ENCODE assay signal across 9 mouse cellular contexts in the genomic region with DNA sequence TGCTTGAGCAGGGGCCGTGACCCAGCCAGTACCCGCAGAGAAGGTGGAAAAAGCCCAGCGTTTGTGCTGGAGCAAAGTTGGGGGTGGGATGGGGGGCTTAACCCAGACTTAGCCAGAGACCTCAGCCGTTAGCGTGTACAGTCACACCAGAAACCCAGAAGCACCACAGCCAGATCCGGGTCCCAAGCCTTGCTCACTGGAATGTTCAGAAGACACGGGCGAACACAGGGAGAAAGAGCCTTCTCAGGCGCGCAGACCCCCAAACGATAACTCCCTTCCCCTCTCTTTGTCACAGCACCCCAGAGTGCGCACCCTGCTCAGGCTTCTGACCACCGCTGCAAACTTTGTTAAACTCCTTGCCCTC. TPM values are rescaled to one million over a fixed set of nuclear protein-coding genes. Genes with fewer than 3 reads are reported as not detected.
DNase-seq lines count a peak whose midpoint lies in the region; ATAC-seq and TF ChIP-seq lines count a peak whose summit lies in the region.
"Had no signal": no experiment of that assay in that cellular context is flagged by ENCODE, and none has a peak within 500 bp of the region (broad histone marks: within the 10 kb centered on the region; RNA-seq: fewer than 3 reads in every experiment).

No protein-coding gene starts in this region.

- H3K4me3 ChIP-seq in liver, adult 2 months (ENCODE audit: insufficient read depth, low read depth, low read length) = peak overlapping the region; percentile 30; the same call in 1 of the 2 replicates
- peak overlapping the region; percentile 3; the same call in 1 of the 2 replicates for H3K4me3 ChIP-seq in embryonic fibroblast, embryonic 13.5 days (ENCODE audit: insufficient read depth, low read length)
- H3K4me3 ChIP-seq in limb, embryonic 13.5 days = peak overlapping the region; percentile 31
- H3K4me3 ChIP-seq in small intestine, adult 2 months (ENCODE audit: low read depth, low read length) = 0 out of 2 replicates have a peak overlapping the region, but pooled peaks have one; percentile 25

- peaks cover 5% of the 10 kb centered on the region; the same call in 1 of the 2 replicates for H3K9me3 ChIP-seq in limb, embryonic 13.5 days

- peak overlapping the region; percentile 56 for H3K4me2 ChIP-seq in limb, embryonic 13.5 days (replicated peaks)

- peaks cover 28% of the 10 kb centered on the region; the same call in 1 of the 2 replicates for H3K27me3 ChIP-seq in liver, adult 2 months (ENCODE audit: control insufficient read depth, insufficient read depth, low read length)
- peaks cover 100% of the 10 kb centered on the region for H3K27me3 ChIP-seq in limb, embryonic 13.5 days
- peaks cover 57% of the 10 kb centered on the region for H3K27me3 ChIP-seq in small intestine, adult 2 months (ENCODE audit: control insufficient read depth, insufficient read depth, low read length)

- no peaks in the 10 kb centered on the region for H3K36me3 ChIP-seq in liver, adult 2 months (ENCODE audit: control insufficient read depth, insufficient read depth, low read length)
- no peaks in the 10 kb centered on the region for H3K36me3 ChIP-seq in limb, embryonic 13.5 days
- no peaks in the 10 kb centered on the region for H3K36me3 ChIP-seq in small intestine, adult 2 months (ENCODE audit: control insufficient read depth, insufficient read depth, low read length)

- ATAC-seq in limb, embryonic 13.5 days (ENCODE audit: low FRiP score, low read depth) = no peak
- no peak for ATAC-seq in megakaryocyte progenitor cell, adult 5-6 weeks (replicated peaks; ENCODE audit: poor library complexity)
- ATAC-seq: activated CD4-positive, CD25-positive, alpha-beta regulatory T cell, adult 4 months had no signal

- H3K27ac ChIP-seq in liver, adult 2 months (replicated peaks; ENCODE audit: insufficient read depth, low read depth, low read length) = no peak overlapping the region
- no peak overlapping the region for H3K27ac ChIP-seq in embryonic fibroblast, embryonic 13.5 days (ENCODE audit: insufficient read depth, low read length)
- H3K27ac ChIP-seq in limb, embryonic 13.5 days = no peak overlapping the region
- no peak overlapping the region for H3K27ac ChIP-seq in small intestine, adult 2 months (ENCODE audit: insufficient read depth, low read depth, low read length)

- H3K4me1 ChIP-seq in liver, adult 2 months (ENCODE audit: control insufficient read depth, insufficient read depth, low read length) = peaks cover 6% of the 10 kb centered on the region; the same call in 1 of the 2 replicates
- peaks cover 2% of the 10 kb centered on the region; the same call in 1 of the 2 replicates for H3K4me1 ChIP-seq in embryonic fibroblast, embryonic 13.5 days (ENCODE audit: control insufficient read depth, insufficient read depth, low read length)
- H3K4me1 ChIP-seq in limb, embryonic 13.5 days = peaks cover 21% of the 10 kb centered on the region
- peaks cover 5% of the 10 kb centered on the region for H3K4me1 ChIP-seq in small intestine, adult 2 months (ENCODE audit: control insufficient read depth, insufficient read depth, insufficient read length, low read length)

- no peak for TF ChIP-seq CTCF in liver, adult 2 months (IDR thresholded peaks at IDR 0.05; ENCODE audit: low read depth, low read length)
- no peak for TF ChIP-seq CTCF in embryonic fibroblast, embryonic 13.5 days (IDR thresholded peaks at IDR 0.05; ENCODE audit: borderline replicate concordance, insufficient read depth, low read length)
- no peak for TF ChIP-seq CTCF in small intestine, adult 2 months (IDR thresholded peaks at IDR 0.05; ENCODE audit: extremely low read depth, insufficient read length, insufficient replicate concordance, low read depth, low read length)

- TF ChIP-seq POLR2A in liver, adult 2 months (IDR thresholded peaks at IDR 0.05; ENCODE audit: extremely low read depth, insufficient read depth, low read length) = no peak
- TF ChIP-seq POLR2A in embryonic fibroblast, embryonic 13.5 days (IDR thresholded peaks at IDR 0.05; ENCODE audit: low read depth, low read length) = no peak
- no peak for TF ChIP-seq POLR2A in small intestine, adult 2 months (IDR thresholded peaks at IDR 0.05; ENCODE audit: low read depth, low read length)

- DNase-seq in liver, adult 2 months (ENCODE audit: extremely low read depth, low read depth, low spot score) = no peak
- DNase-seq in liver = no peak
- no peak for DNase-seq in cerebellum, postnatal 10 days
- DNase-seq in adrenal gland, postnatal 36 days = no peak

- 3% methylated on average over 13 of the region's 13 CpGs for WGBS in liver, adult 2 months
- WGBS in limb, embryonic 13.5 days = under 1% methylated on average over 13 of the region's 13 CpGs
- 4% methylated on average over 13 of the region's 13 CpGs for WGBS in small intestine, adult 2 months

- H3K79me2 ChIP-seq in liver, adult 2 months (ENCODE audit: control insufficient read depth, insufficient read depth, low read length) = no peaks in the 10 kb centered on the region

- no peak overlapping the region for H3K9ac ChIP-seq in liver, adult 2 months (ENCODE audit: low read depth, low read length)
- H3K9ac ChIP-seq in limb, embryonic 13.5 days = peak overlapping the region; percentile 25; the same call in 1 of the 2 replicates

RNA-seq across cellular contexts. Expression of gene Pax2, which starts 14.1 kb away (rescaled TPM):
- not detected in 2 replicates for total RNA-seq in liver, adult 2 months (2014; rRNA removed)
- not detected in 2 replicates for polyA plus RNA-seq in liver, adult 2 months (2012; rRNA removed)
- polyA plus RNA-seq in embryonic fibroblast, embryonic 13.5 days (2011; ENCODE audit: insufficient read length, low read depth, missing spikeins) = not detected in 2 replicates
- polyA plus RNA-seq in limb, embryonic 13.5 days (2015; fragmentation: Nextera tagmentation; extraction: Ambion mirVana) = 0.04 TPM in 1 of 2 replicates, not detected in the other
- not detected in 2 replicates for polyA plus RNA-seq in small intestine, adult 2 months (2012; rRNA removed)
- total RNA-seq in megakaryocyte progenitor cell, adult 5-6 weeks (2015) = not detected in 2 replicates
- total RNA-seq in megakaryocyte progenitor cell, adult 5-6 weeks (2017) = not detected in 2 replicates
- total RNA-seq in adrenal gland, postnatal 36 days (2021) = not detected
- polyA plus RNA-seq: activated CD4-positive, CD25-positive, alpha-beta regulatory T cell, adult 4 months had no signal
